Mouse (Mus musculus) adrenal gland, postnatal 14 days (tissue): ENCODE data around the gene Rubcnl. TPM values are rescaled to one million over a fixed set of nuclear protein-coding genes. Genes with fewer than 3 reads are reported as not detected.

Source experiments
- DNase-seq: peaks from one replicate; pipeline ENCODE4 v3.0.0; 2021; ENCODE audit warnings: mixed read lengths
- total RNA-seq: library from RNA; stranded (reverse); gene quantifications from 2 replicates; pipeline ENCODE4 v1.2.3, GENCODE M21; 2021

Gene Rubcnl
- total RNA-seq, 1 experiment from 2014 or later: 0.93 TPM

GRCm38 (mm10) chr14:75069356-75069979 is 53.6 kb downstream of the Rubcnl start:
- peak; percentile 20 for DNase-seq

DNA sequence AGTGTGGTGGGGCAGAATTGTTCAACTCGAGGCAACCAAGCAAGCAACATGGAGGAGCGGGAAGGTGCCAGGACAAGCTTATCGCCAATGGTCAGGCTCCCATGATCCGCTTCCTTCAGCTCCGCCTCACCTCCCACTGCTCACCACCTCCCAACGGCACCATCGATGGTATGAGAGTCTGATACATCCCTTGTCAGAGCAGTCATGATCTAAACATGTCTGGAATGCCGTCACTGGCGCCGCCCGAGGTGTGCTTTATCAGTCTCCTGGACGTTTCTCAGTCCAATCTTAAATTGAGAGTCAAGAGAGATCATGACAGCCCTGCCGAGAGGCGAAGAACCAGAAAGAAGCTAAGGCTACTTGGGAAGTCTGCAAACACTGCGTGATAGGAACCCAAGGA is 55.3 kb downstream of the Rubcnl start:
- DNase-seq: no peak

GRCm38 (mm10) chr14:75075299-75076180 is 59.7 kb downstream of the Rubcnl start:
- no peak for DNase-seq

- peak; percentile 73 for DNase-seq
These were observed 62.1 kb downstream of the Rubcnl start for GRCm38 (mm10) chr14:75077946-75078345.

Other genes with a start within 250 kb of the Rubcnl start
- 14.6 and 17.3 TPM in 2 replicates for gene Lrch1, start 68.2 kb upstream of the Rubcnl start, total RNA-seq
- not detected in 2 replicates for gene Lrrc63, start 114.9 kb downstream of the Rubcnl start, total RNA-seq
- 13.7 and 39.0 TPM in 2 replicates for gene Lcp1, start 115.1 kb downstream of the Rubcnl start, total RNA-seq
- 1.4 and 44.6 TPM in 2 replicates for gene Cpb2, start 226.3 kb downstream of the Rubcnl start, total RNA-seq